Mouse (Mus musculus) intestine, embryonic 15.5 days (tissue): Measurements from ENCODE around the gene Zic5. TPM values are rescaled to one million over a fixed set of nuclear protein-coding genes. Genes with fewer than 3 reads are reported as not detected.
"Not testable (repeated sequence)": the region's sequence is repeated elsewhere in the genome, so short reads cannot be mapped to it uniquely, and the experiment has no call there.

Experiments
- ATAC-seq: fragments of 200-750 bp; cut with Nextera tagmentation; 2 replicates; pipeline ENCODE4 v1.8.0; 2017; ENCODE audit warnings: moderate TSS enrichment, moderate library complexity
- H3K27ac ChIP-seq: fragments of 300-500 bp; sonication (generic); 2 replicates; pipeline ENCODE4 v1.5.1; 2015; ENCODE audit warnings: mild to moderate bottlenecking, inconsistent platforms
- H3K27me3 ChIP-seq: fragments of 300-500 bp; sonication (generic); replicated peaks from 2 replicates; pipeline ENCODE4 v1.6.1; 2015; ENCODE audit warnings: inconsistent platforms
- H3K36me3 ChIP-seq: fragments of 300-500 bp; sonication (generic); 2 replicates; pipeline ENCODE4 v1.6.1; 2015; ENCODE audit warnings: inconsistent platforms
- H3K4me1 ChIP-seq: fragments of 300-500 bp; sonication (generic); replicated peaks from 2 replicates; pipeline ENCODE4 v1.6.1; 2015; ENCODE audit warnings: inconsistent platforms
- H3K4me2 ChIP-seq: fragments of 300-500 bp; sonication (generic); replicated peaks from 2 replicates; pipeline ENCODE4 v1.6.1; 2015; ENCODE audit warnings: mild to moderate bottlenecking, inconsistent platforms
- H3K4me3 ChIP-seq: fragments of 300-500 bp; sonication (generic); replicated peaks from 2 replicates; pipeline ENCODE4 v1.5.1; 2015; ENCODE audit warnings: inconsistent platforms
- H3K9ac ChIP-seq: fragments of 300-500 bp; sonication (generic); 2 replicates; pipeline ENCODE4 v1.6.1; 2015; ENCODE audit warnings: inconsistent platforms
- H3K9me3 ChIP-seq: fragments of 300-500 bp; sonication (generic); 2 replicates; pipeline ENCODE4 v1.6.1; 2016; ENCODE audit warnings: inconsistent platforms
- WGBS: fragments of 180-500 bp; shearing (Covaris S2); methylation state at CpG from one replicate; pipeline ENCODE4 v1.1.7; 2015; 5-methylcytosine and 5-hydroxymethylcytosine counted together
- polyA plus RNA-seq: library from polyadenylated mRNA; unstranded; fragments of >200 nt; fragmentation: Nextera tagmentation; extraction: Ambion mirVana; gene quantifications from 2 replicates; pipeline ENCODE4 v1.2.1, GENCODE M21; 2015

The Zic5 gene
- polyA plus RNA-seq, 1 experiment from 2014 or later = not detected

DNA sequence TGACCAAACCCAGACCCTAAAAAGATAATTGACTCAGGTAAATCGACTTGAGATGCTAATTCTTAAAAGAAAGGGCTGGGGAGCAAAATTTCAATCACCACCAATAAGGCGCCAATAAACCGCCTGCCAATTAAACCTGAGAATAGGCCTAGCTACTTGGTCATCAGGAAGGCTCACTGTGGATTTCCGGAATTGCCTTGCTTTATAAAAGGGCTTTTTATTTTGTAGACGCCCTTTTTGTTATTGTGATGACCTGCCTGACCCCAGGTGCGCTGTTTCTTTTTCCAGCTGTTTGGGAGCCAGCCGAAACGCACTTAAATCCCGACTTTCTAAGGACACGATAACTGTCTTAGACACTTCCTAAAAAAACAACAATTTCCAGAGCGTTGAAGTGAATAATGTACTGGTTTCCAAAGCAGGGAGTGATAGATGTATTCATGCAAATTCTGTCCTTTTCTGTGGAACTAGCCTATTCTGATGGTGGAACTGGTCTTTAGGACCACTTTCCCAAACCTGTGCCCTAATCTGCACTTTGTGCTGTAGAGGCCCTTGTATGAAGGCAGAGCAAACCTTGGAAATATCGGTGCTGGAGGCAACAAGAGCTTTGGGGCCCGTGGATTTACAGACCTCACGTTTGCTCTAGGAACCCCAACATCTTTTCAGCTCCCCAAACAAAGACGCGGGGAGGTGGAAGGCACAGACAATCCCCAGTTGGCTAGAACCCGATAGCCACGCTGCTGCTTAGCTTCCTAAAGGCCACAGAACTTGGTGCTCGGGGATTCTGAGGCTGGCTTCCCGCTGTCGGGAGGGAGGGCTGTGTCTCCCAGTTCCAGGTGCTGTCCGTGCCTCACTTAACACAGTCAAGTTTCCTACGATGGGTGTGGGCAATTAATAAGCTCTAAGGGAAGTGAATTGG lies 2.7 kb upstream of the Zic5 start:
- WGBS = 5% methylated on average over 23 of the region's 23 CpGs
- no peak overlapping the region for H3K4me2 ChIP-seq

DNA sequence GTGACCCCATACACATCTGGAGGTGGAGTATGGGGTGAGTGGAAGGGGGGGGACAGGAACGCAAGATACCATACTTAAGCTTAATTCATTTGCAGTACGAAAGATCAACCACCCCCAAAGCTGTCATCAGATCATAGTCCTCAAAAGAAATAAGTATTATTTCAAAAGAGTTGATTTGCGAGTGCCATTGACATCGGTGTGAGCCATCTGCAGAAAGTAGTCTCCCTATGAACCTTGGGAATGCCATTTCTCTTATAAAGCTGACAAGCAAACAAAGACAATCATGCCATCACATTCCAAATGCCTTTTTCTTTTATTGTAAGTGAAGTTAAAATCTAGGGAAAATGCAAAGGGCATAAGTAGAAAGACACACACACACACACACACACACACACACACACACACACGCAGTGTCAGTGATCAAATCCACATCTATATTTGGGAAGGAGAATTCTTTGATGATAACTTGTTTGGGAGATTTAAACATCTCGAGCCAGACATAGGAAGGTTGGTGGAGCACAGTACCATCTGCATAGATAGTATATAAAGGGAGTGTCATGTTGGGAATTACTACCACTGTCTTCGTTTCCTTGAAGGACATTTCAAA lies 1.4 kb upstream of the Zic5 start:
- H3K27me3 ChIP-seq = peaks cover 92% of the 10 kb centered on the region
- no peak overlapping the region for H3K9ac ChIP-seq
- ATAC-seq = no peak
- H3K4me1 ChIP-seq = peaks cover 24% of the 10 kb centered on the region
- no peak overlapping the region for H3K27ac ChIP-seq
- no peaks in the 10 kb centered on the region for H3K36me3 ChIP-seq
- H3K4me3 ChIP-seq = no peak overlapping the region
- no peak overlapping the region for H3K4me2 ChIP-seq
- H3K9me3 ChIP-seq = no peaks in the 10 kb centered on the region
- WGBS = 53% methylated on average over 7 of the region's 7 CpGs

More for the DNA sequence above, 2.7 kb upstream of the Zic5 start:
- Histone ChIP-seq H3K27me3 (peaks cover 91% of the 10 kb centered on the region), H3K4me1 (peaks cover 24% of the 10 kb centered on the region), H3K27ac (no peak overlapping the region), H3K9me3 (no peaks in the 10 kb centered on the region), H3K9ac (no peak overlapping the region), H3K36me3 (no peaks in the 10 kb centered on the region), H3K4me3 (no peak overlapping the region)
- ATAC-seq = no peak

- no peak for ATAC-seq
- Histone ChIP-seq H3K9me3 (no peaks in the 10 kb centered on the region), H3K9ac (no peak overlapping the region), H3K27ac (no peak overlapping the region), H3K27me3 (peaks cover 90% of the 10 kb centered on the region), H3K4me1 (peaks cover 24% of the 10 kb centered on the region), H3K4me3 (no peak overlapping the region), H3K4me2 (no peak overlapping the region), H3K36me3 (no peaks in the 10 kb centered on the region)
- WGBS = 21% methylated on average over 13 of the region's 13 CpGs
Observed at GRCm38 (mm10) chr14:122465931-122466490, 534 bp upstream of the Zic5 start.

GRCm38 (mm10) chr14:122464351-122464762 lies 1.1 kb downstream of the Zic5 start:
- peak; percentile 52 for ATAC-seq
- Histone ChIP-seq H3K4me3 (peak overlapping the region; percentile 50), H3K27me3 (peaks cover 91% of the 10 kb centered on the region), H3K4me1 (peaks cover 24% of the 10 kb centered on the region), H3K9ac (no peak overlapping the region), H3K27ac (no peak overlapping the region), H3K4me2 (peak overlapping the region; percentile 98), H3K36me3 (no peaks in the 10 kb centered on the region), H3K9me3 (no peaks in the 10 kb centered on the region)
- under 1% methylated on average over 39 of the region's 62 CpGs for WGBS

DNA sequence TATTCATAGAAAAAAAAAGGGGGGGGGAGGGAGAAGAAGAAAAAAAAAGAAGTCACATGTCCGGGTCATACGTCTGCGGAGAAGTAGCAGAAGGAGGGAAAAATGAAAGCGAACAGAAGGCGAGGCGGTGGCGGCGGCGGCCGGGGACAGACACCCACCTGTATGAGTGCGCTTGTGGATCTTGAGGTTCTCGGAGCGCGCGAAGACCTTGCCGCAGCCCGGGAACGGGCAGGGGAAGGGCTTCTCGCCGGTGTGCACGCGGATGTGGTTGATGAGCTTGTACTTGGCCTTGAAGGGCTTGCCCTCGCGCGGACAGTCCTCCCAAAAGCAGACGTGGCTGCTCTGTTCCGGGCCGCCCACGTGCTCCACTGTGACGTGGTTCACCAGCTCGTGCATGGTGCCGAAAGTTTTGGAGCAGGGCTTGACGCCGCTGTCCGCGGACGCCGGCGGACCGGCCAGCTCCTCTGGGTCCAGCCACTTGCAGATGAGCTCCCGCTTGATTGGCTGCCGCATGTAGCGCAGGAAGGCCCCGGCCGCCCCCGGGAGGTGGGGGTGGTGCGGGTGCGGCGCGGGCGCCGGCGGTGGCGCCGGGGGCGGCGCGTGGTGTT lies 1.6 kb downstream of the Zic5 start:
- not testable (repeated sequence) for H3K9ac ChIP-seq, H3K27ac ChIP-seq, H3K36me3 ChIP-seq, H3K9me3 ChIP-seq
- peaks cover 24% of the 10 kb centered on the region for H3K4me1 ChIP-seq
- H3K4me3 ChIP-seq = peak overlapping the region; percentile 50
- H3K27me3 ChIP-seq = peaks cover 86% of the 10 kb centered on the region
- ATAC-seq = peak; percentile 73
- WGBS = under 1% methylated on average over 58 of the region's 58 CpGs
- peak overlapping the region; percentile 98 for H3K4me2 ChIP-seq

GRCm38 (mm10) chr14:122463080-122463691 lies 2.3 kb downstream of the Zic5 start:
- Histone ChIP-seq H3K27ac (no peak overlapping the region), H3K4me3 (peak overlapping the region; percentile 50), H3K9ac (no peak overlapping the region), H3K36me3 (no peaks in the 10 kb centered on the region), H3K27me3 (peaks cover 79% of the 10 kb centered on the region), H3K4me2 (peak overlapping the region; percentile 98), H3K9me3 (no peaks in the 10 kb centered on the region), H3K4me1 (peaks cover 24% of the 10 kb centered on the region)
- ATAC-seq = 0 out of 2 replicates have a peak, but pooled peaks have one; percentile 44
- whole genome bisulfite sequencing = 2% methylated on average over 40 of the region's 40 CpGs

DNA sequence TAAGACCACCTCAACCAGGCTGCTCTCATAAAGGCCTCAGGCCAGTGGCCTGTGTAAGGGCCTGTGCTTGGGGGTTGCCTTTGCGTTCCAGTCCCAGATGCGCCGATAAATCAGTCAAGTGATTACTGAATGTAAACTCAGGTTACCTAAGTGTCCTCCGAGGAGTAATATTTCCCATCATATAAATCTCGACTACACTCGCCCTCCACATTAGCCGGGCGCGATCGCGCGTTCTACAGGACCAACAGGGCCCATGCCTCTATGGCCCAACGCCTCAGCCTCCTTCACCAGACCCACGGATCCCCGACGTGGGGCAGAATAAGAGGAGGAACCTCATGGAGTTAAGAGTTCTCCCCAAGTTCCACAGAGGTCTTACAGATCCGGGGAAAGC lies 2.8 kb downstream of the Zic5 start:
- 0 out of 2 replicates have a peak overlapping the region, but pooled peaks have one; percentile 6 for H3K4me2 ChIP-seq
- no peak overlapping the region for H3K27ac ChIP-seq
- peaks cover 24% of the 10 kb centered on the region for H3K4me1 ChIP-seq
- H3K9me3 ChIP-seq = no peaks in the 10 kb centered on the region
- H3K36me3 ChIP-seq = no peaks in the 10 kb centered on the region
- 20% methylated on average over 17 of the region's 17 CpGs for WGBS
- no peak for ATAC-seq
- no peak overlapping the region for H3K4me3 ChIP-seq
- H3K27me3 ChIP-seq = peaks cover 75% of the 10 kb centered on the region
- H3K9ac ChIP-seq = no peak overlapping the region

- WGBS = 25% methylated on average over 9 of the region's 9 CpGs
- Histone ChIP-seq H3K27ac (no peak overlapping the region), H3K9ac (no peak overlapping the region), H3K27me3 (peaks cover 69% of the 10 kb centered on the region), H3K4me3 (no peak overlapping the region), H3K4me1 (peaks cover 24% of the 10 kb centered on the region), H3K36me3 (no peaks in the 10 kb centered on the region), H3K9me3 (no peaks in the 10 kb centered on the region), H3K4me2 (no peak overlapping the region)
- no peak for ATAC-seq
Observed at GRCm38 (mm10) chr14:122461966-122462365, 3.5 kb downstream of the Zic5 start.

GRCm38 (mm10) chr14:122461500-122461899 lies 4.0 kb downstream of the Zic5 start:
- Histone ChIP-seq H3K27me3 (peaks cover 65% of the 10 kb centered on the region), H3K27ac (no peak overlapping the region), H3K4me2 (no peak overlapping the region), H3K36me3 (no peaks in the 10 kb centered on the region), H3K4me1 (peaks cover 24% of the 10 kb centered on the region), H3K4me3 (no peak overlapping the region), H3K9me3 (no peaks in the 10 kb centered on the region), H3K9ac (no peak overlapping the region)
- 38% methylated on average over 3 of the region's 3 CpGs for WGBS
- ATAC-seq = no peak

DNA sequence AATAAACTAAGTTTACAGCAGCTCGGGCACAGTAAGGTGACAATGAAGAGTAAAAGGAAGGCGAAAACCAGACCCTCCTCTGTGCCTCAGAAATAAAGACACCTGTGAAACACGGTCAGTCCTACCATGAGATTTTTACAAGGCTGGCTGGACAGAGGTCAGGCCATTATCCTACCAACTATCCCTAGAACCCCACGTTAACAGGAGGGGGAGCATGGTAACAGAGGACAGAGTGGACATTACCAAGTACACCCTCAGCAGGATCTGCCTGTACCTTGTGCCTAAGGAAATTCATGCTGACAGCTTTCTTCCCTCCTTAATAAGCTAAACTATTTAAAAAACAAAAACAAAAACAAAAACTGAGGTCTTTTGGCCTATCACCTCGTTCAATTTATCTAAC lies 5.3 kb downstream of the Zic5 start:
- 47% methylated on average over 5 of the region's 5 CpGs for WGBS
- no peak overlapping the region for H3K4me2 ChIP-seq
- no peaks in the 10 kb centered on the region for H3K9me3 ChIP-seq
- H3K27ac ChIP-seq = no peak overlapping the region
- H3K4me1 ChIP-seq = peaks cover 19% of the 10 kb centered on the region
- no peak for ATAC-seq
- H3K36me3 ChIP-seq = no peaks in the 10 kb centered on the region
- H3K27me3 ChIP-seq = peaks cover 63% of the 10 kb centered on the region
- no peak overlapping the region for H3K9ac ChIP-seq
- no peak overlapping the region for H3K4me3 ChIP-seq

- no peak overlapping the region for H3K4me2 ChIP-seq
- WGBS = 88% methylated on average over 1 of the region's 1 CpGs
- H3K9ac ChIP-seq = no peak overlapping the region
- H3K4me3 ChIP-seq = no peak overlapping the region
- no peak overlapping the region for H3K27ac ChIP-seq
- H3K27me3 ChIP-seq = peaks cover 63% of the 10 kb centered on the region
- H3K9me3 ChIP-seq = no peaks in the 10 kb centered on the region
- H3K36me3 ChIP-seq = no peaks in the 10 kb centered on the region
- no peak for ATAC-seq
- H3K4me1 ChIP-seq = peaks cover 15% of the 10 kb centered on the region
Observed at GRCm38 (mm10) chr14:122459776-122460175, 5.7 kb downstream of the Zic5 start.

- Histone ChIP-seq H3K4me1 (peaks cover 10% of the 10 kb centered on the region), H3K27me3 (peaks cover 61% of the 10 kb centered on the region)
- not testable (repeated sequence) for H3K27ac ChIP-seq, H3K9ac ChIP-seq, H3K4me3 ChIP-seq, H3K9me3 ChIP-seq, H3K36me3 ChIP-seq, H3K4me2 ChIP-seq, ATAC-seq
- WGBS = 86% methylated on average over 12 of the region's 12 CpGs
Observed at GRCm38 (mm10) chr14:122459332-122459731, 6.1 kb downstream of the Zic5 start.
